Mouse (Mus musculus): ENCODE data around the gene 1500009L16Rik.

DNA sequence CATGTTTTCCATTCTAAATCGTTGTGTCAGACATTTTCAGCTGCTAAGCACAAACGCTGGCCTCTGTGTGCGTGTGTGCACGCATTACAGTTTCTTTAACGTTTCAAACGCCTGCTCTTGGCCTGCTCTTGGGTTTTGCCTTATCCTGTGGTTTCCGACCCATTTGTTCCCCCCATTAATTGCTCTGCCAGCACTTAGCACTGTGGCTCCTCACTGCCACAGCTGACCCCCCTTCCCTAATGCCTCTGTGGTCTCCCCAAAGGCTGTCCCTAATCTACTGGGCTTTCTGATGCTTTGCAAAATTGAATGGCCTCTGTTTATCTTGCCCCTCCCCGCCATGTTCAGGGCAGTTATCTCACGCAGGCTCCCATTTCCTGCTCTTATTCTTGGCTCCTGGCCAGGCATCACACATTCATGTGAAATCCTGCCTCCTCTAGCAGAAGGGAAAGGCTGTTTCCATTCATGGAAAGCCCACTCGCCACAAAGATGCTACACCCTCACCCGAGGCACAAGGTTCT is 82.6 kb downstream of the 1500009L16Rik start:
- TF ChIP-seq POLR2A (IDR thresholded peaks at IDR 0.05; ENCODE audit: extremely low read depth, insufficient read depth, low read length) (no peak), CTCF (IDR thresholded peaks at IDR 0.05; ENCODE audit: low read depth, low read length) (no peak)
